Mouse (Mus musculus): ENCODE data around the gene Tkfc. TPM values are rescaled to one million over a fixed set of nuclear protein-coding genes. Genes with fewer than 3 reads are reported as not detected.

The Tkfc gene
- polyA plus RNA-seq (2016; fragmentation: Nextera tagmentation; extraction: Ambion mirVana), result 21.3 and 23.9 TPM in 2 replicates

- Histone ChIP-seq H3K27ac (peak within 1 kb of the TSS; percentile 94), H3K9ac (peak within 1 kb of the TSS; percentile 90), H3K9me3 (replicated peaks) (no peaks in the 10 kb centered on the region), H3K4me2 (replicated peaks) (peak within 1 kb of the TSS; percentile 62), H3K36me3 (peaks cover 31% of the 10 kb centered on the region), H3K27me3 (no peaks in the 10 kb centered on the region), H3K4me3 (peak within 1 kb of the TSS; percentile 86), H3K4me1 (peaks cover 30% of the 10 kb centered on the region)
- ATAC-seq (ENCODE audit: low FRiP score), result peak; percentile 96
- under 1% methylated on average over 49 of the region's 49 CpGs for WGBS
Observed at GRCm38 (mm10) chr19:10605293-10605900, at the start of gene Tkfc, which contains the start of gene Ddb1. Gene Tkfc, minus strand, starts transcription at chr19:10605654. Gene Ddb1, plus strand, starts transcription at chr19:10605327.

GRCm38 (mm10) chr19:10648156-10648555 is 42.7 kb upstream of the Tkfc start:
- ATAC-seq (ENCODE audit: low FRiP score), result no peak
- H3K27me3 ChIP-seq, result no peaks in the 10 kb centered on the region
- WGBS, result 71% methylated on average over 8 of the region's 8 CpGs
- no peak overlapping the region for H3K27ac ChIP-seq
- H3K9me3 ChIP-seq (replicated peaks), result no peaks in the 10 kb centered on the region
- H3K9ac ChIP-seq, result no peak overlapping the region
- H3K4me2 ChIP-seq (replicated peaks), result no peak overlapping the region
- no peaks in the 10 kb centered on the region for H3K36me3 ChIP-seq
- H3K4me3 ChIP-seq, result no peak overlapping the region
- H3K4me1 ChIP-seq, result no peaks in the 10 kb centered on the region

DNA sequence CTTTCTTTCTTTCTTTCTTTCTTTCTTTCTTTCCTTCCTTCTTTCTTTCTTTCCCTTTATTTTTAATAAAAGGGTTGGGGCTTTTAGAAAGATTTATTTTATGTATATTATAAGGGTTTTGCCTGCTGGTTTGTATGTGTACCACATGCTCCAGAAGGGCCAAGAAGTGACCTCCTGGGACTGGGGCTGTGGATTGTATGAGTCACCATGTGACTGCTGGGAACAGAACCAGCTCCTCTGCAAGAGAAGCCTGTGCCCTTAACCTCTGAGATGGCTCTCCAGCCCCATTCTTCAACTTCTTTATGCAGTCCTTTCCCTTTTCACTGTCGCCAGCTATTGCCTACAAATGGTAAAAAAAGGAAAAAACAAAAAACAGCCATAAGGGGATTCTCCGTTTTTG is 40.2 kb upstream of the Tkfc start:
- no peak for ATAC-seq (ENCODE audit: low FRiP score)
- no peaks in the 10 kb centered on the region for H3K9me3 ChIP-seq (replicated peaks)

DNA sequence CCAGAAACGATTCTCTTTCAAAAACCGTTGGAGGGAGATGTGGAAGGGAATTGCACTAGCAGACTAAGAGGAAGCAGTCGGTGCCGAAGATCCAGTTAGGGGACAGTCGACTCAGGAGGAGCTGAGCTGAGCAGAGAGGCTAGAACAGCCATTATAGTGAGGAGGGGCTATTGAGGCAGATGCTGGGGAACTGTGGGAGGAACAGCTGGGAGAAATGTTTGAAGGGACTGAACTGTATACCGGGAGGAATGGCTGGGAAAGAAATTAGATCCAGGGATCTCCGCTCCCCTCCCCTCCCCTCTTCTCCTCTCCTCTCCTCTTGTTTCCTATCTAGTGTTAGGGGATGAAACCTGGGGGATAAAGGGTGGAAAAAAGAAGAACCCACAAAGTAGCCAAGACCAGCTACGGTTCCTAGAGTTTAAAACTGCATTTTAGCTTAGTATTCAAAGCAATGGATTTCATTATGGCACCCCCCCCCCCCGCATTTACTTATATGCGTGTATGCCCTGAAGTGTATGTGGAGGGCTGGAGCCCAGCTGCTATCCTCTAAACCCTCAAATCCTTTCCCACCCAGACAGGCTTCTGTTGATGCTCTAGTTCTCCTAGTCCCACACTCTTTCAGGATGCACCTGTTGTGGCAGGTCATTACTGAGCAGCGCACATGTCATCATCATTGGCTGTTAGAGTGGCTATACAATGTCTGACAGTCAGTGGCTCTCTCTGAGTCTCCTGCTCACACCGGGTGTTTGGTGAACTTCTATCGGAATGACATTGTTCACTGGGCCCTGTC is 35.3 kb upstream of the Tkfc start:
- Histone ChIP-seq H3K9ac (no peak overlapping the region), H3K4me1 (0 out of 2 replicates have a peak, but pooled peaks cover 2% of the 10 kb centered on the region), H3K27ac (no peak overlapping the region), H3K4me3 (no peak overlapping the region), H3K36me3 (no peaks in the 10 kb centered on the region), H3K27me3 (peaks cover 2% of the 10 kb centered on the region; the same call in 1 of the 2 replicates), H3K4me2 (replicated peaks) (no peak overlapping the region), H3K9me3 (replicated peaks) (no peaks in the 10 kb centered on the region)
- WGBS, result 52% methylated on average over 13 of the region's 13 CpGs
- no peak for ATAC-seq (ENCODE audit: low FRiP score)

More for the DNA sequence above, 40.2 kb upstream of the Tkfc start:
- Histone ChIP-seq H3K9ac (no peak overlapping the region), H3K4me2 (replicated peaks) (no peak overlapping the region), H3K4me1 (0 out of 2 replicates have a peak, but pooled peaks cover under 1% of the 10 kb centered on the region), H3K27ac (no peak overlapping the region), H3K36me3 (no peaks in the 10 kb centered on the region), H3K27me3 (no peaks in the 10 kb centered on the region), H3K4me3 (no peak overlapping the region)
- 91% methylated on average over 2 of the region's 2 CpGs for WGBS

GRCm38 (mm10) chr19:10640080-10640479 is 34.6 kb upstream of the Tkfc start:
- Histone ChIP-seq H3K4me3 (no peak overlapping the region), H3K36me3 (no peaks in the 10 kb centered on the region), H3K4me2 (replicated peaks) (no peak overlapping the region), H3K27ac (no peak overlapping the region), H3K27me3 (peaks cover 9% of the 10 kb centered on the region; the same call in 1 of the 2 replicates), H3K4me1 (peaks cover 5% of the 10 kb centered on the region), H3K9ac (no peak overlapping the region), H3K9me3 (replicated peaks) (no peaks in the 10 kb centered on the region)
- WGBS, result 11% methylated on average over 5 of the region's 5 CpGs
- ATAC-seq (ENCODE audit: low FRiP score), result no peak

GRCm38 (mm10) chr19:10637840-10638239 is 32.4 kb upstream of the Tkfc start:
- Histone ChIP-seq H3K4me2 (replicated peaks) (no peak overlapping the region), H3K4me1 (peaks cover 16% of the 10 kb centered on the region), H3K27ac (no peak overlapping the region), H3K27me3 (peaks cover 10% of the 10 kb centered on the region; the same call in 1 of the 2 replicates), H3K4me3 (no peak overlapping the region), H3K9me3 (replicated peaks) (no peaks in the 10 kb centered on the region), H3K9ac (no peak overlapping the region), H3K36me3 (no peaks in the 10 kb centered on the region)
- no peak for ATAC-seq (ENCODE audit: low FRiP score)
- 62% methylated on average over 7 of the region's 7 CpGs for WGBS

DNA sequence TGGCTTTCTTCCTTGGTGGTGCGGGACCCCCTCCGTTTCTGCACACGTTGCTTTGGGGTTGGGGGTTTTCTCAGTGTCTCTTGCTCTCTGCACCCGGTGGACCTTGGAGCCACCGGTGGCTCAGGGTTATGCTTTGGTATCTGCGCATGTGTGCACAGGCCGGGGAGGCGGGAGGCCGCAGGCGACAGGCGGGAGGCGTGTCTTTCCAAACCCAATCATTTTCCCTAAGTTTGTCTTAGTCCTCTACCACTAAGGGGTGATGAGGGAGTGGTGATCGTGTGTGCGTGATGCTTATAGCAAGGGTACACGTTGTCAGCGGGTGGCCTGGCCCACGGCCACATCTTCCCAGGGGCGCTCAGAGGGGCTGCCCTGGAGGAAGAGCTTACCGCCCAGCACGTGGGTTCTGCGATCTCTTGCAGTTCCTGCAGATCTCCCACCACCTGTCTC is 29.4 kb upstream of the Tkfc start:
- H3K36me3 ChIP-seq, result peaks cover 15% of the 10 kb centered on the region
- peaks cover 10% of the 10 kb centered on the region; the same call in 1 of the 2 replicates for H3K27me3 ChIP-seq
- peaks cover 14% of the 10 kb centered on the region for H3K4me1 ChIP-seq
- peak overlapping the region; percentile 37 for H3K4me3 ChIP-seq
- peak overlapping the region; percentile 84 for H3K4me2 ChIP-seq (replicated peaks)
- peak; percentile 79 for ATAC-seq (ENCODE audit: low FRiP score)
- no peaks in the 10 kb centered on the region for H3K9me3 ChIP-seq (replicated peaks)
- 3% methylated on average over 21 of the region's 21 CpGs for WGBS
- H3K27ac ChIP-seq, result no peak overlapping the region
- H3K9ac ChIP-seq, result peak overlapping the region; percentile 60

DNA sequence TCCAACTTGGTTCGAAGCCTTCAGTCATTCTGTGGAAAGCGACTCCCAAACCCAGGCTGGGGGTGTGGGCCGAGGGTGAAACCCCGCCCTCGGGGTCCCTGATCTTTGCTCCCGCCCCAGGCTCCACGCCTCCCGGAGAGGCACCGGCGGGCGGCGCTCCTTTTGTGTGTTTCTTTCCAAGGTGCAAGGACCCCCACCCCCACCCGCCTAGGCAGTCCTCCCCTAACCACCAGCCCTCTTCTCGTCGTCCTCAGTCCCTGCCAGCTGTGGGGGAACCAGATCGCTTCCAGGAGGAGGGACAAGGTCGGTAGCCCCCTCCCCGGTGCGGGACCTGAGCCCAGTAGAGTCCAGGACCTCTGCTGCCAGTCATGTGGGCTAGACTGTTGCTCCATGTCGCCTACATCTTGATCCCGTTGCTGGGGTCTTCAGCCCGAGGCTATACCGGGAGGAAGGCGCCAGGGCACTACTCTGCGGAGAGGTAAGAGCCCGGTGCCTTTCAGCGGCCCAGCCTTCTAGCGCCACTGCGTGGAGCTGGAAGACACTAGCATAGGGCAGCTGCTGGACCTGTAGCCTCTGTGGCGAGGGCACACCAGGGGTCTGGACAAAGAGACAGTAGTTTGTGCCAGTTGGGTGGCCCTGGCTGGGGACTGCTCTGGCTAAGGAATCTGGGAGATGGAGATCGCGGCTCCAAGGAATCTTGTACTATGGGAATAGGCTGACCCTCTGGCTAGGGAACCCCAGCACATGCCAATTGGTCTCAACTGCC is 28.8 kb upstream of the Tkfc start, which contains the start of gene Vwce:
Gene Vwce, plus strand, starts transcription at position 108 of the 766 bp plus-strand sequence.
- peak within 1 kb of the TSS; percentile 37 for H3K4me3 ChIP-seq
- H3K27ac ChIP-seq, result no peak within 1 kb of the TSS
- ATAC-seq (ENCODE audit: low FRiP score), result peak; percentile 87
- WGBS, result 1% methylated on average over 32 of the region's 32 CpGs
- H3K9ac ChIP-seq, result peak within 1 kb of the TSS; percentile 60
- peaks cover 21% of the 10 kb centered on the region for H3K36me3 ChIP-seq
- peak within 1 kb of the TSS; percentile 84 for H3K4me2 ChIP-seq (replicated peaks)
- H3K27me3 ChIP-seq, result peaks cover 10% of the 10 kb centered on the region; the same call in 1 of the 2 replicates
- H3K9me3 ChIP-seq (replicated peaks), result no peaks in the 10 kb centered on the region
- peaks cover 14% of the 10 kb centered on the region for H3K4me1 ChIP-seq

GRCm38 (mm10) chr19:10608573-10609240 is 3.3 kb upstream of the Tkfc start:
- ATAC-seq (ENCODE audit: low FRiP score), result no peak
- 95% methylated on average over 5 of the region's 5 CpGs for WGBS
- Histone ChIP-seq H3K27ac (no peak overlapping the region), H3K4me1 (peaks cover 20% of the 10 kb centered on the region), H3K9ac (no peak overlapping the region), H3K36me3 (peaks cover 64% of the 10 kb centered on the region), H3K9me3 (replicated peaks) (no peaks in the 10 kb centered on the region), H3K4me3 (no peak overlapping the region), H3K27me3 (no peaks in the 10 kb centered on the region), H3K4me2 (replicated peaks) (no peak overlapping the region)

GRCm38 (mm10) chr19:10605901-10606622 is 608 bp upstream of the Tkfc start:
- H3K4me3 ChIP-seq, result peak overlapping the region; percentile 86
- peak overlapping the region; percentile 62 for H3K4me2 ChIP-seq (replicated peaks)
- peak overlapping the region; percentile 90 for H3K9ac ChIP-seq
- WGBS, result 7% methylated on average over 20 of the region's 20 CpGs
- H3K36me3 ChIP-seq, result peaks cover 37% of the 10 kb centered on the region
- H3K4me1 ChIP-seq, result peaks cover 30% of the 10 kb centered on the region
- ATAC-seq (ENCODE audit: low FRiP score), result peak; percentile 6; the same call in 1 of the 2 replicates
- H3K27me3 ChIP-seq, result no peaks in the 10 kb centered on the region
- peak overlapping the region; percentile 88 for H3K27ac ChIP-seq
- no peaks in the 10 kb centered on the region for H3K9me3 ChIP-seq (replicated peaks)

GRCm38 (mm10) chr19:10604534-10604933 is 920 bp downstream of the Tkfc start:
- 63% methylated on average over 3 of the region's 3 CpGs for WGBS
- Histone ChIP-seq H3K27ac (peak overlapping the region; percentile 94), H3K27me3 (no peaks in the 10 kb centered on the region), H3K4me3 (peak overlapping the region; percentile 86), H3K36me3 (peaks cover 22% of the 10 kb centered on the region), H3K4me2 (replicated peaks) (peak overlapping the region; percentile 62), H3K9ac (peak overlapping the region; percentile 90), H3K9me3 (replicated peaks) (no peaks in the 10 kb centered on the region), H3K4me1 (peaks cover 30% of the 10 kb centered on the region)
- no peak for ATAC-seq (ENCODE audit: low FRiP score)

Measured in hindbrain, embryonic 12.5 days (tissue).